Mouse (Mus musculus) CH12.LX (cell line): Measurements from ENCODE around the gene Atp13a3. TPM values are rescaled to one million over a fixed set of nuclear protein-coding genes. Genes with fewer than 3 reads are reported as not detected.

Source experiments
- DNase-seq: peaks from one replicate; pipeline ENCODE4 v3.0.0-alpha.2; 2013; ENCODE audit errors: extremely low read depth
- H3K27ac ChIP-seq: 2 replicates; pipeline ENCODE4 v1.5.1; 2012; ENCODE audit warnings: low read depth, mild to moderate bottlenecking, control low read depth, moderate library complexity; ENCODE audit not compliant: insufficient read depth
- H3K27me3 ChIP-seq: replicated peaks from 2 replicates; pipeline ENCODE3; 2012; ENCODE audit warnings: inconsistent platforms
- H3K36me3 ChIP-seq, 2 experiments: replicated peaks in 1 of 2; 2 replicates each; pipeline versions ENCODE3 to v1.6.1; 2012; ENCODE audit warnings: inconsistent platforms in 1 of 2, low read length in 1 of 2, mild to moderate bottlenecking in 1 of 2, mixed read lengths in 1 of 2, moderate library complexity in 1 of 2; ENCODE audit not compliant: control insufficient read depth in 1 of 2, insufficient read depth in 1 of 2
- H3K4me1 ChIP-seq, 2 experiments: 2 replicates each; pipeline ENCODE4 v1.6.1; 2012; ENCODE audit warnings: inconsistent platforms in 1 of 2, moderate library complexity in 1 of 2; ENCODE audit not compliant: insufficient read depth in 2 of 2, control insufficient read depth in 1 of 2
- H3K4me2 ChIP-seq: 2 replicates; pipeline ENCODE4 v1.6.1; 2012; ENCODE audit warnings: low read depth, mild to moderate bottlenecking, control low read depth; ENCODE audit not compliant: poor library complexity, insufficient read depth, severe bottlenecking
- H3K4me3 ChIP-seq, 3 experiments: fragments of 150-350 bp in 1 of 3; sonication (generic) in 1 of 3; replicated peaks in 1 of 3; 2 replicates each; pipeline versions ENCODE3 to v1.5.1; 2011 to 2012; ENCODE audit warnings: low read depth in 2 of 3, low read length in 2 of 3, mild to moderate bottlenecking in 2 of 3, moderate library complexity in 2 of 3, control low read depth in 1 of 3, improper control_type of control experiment in 1 of 3, inconsistent platforms in 1 of 3, mixed read lengths in 1 of 3; ENCODE audit not compliant: poor library complexity in 1 of 3
- H3K79me2 ChIP-seq: replicated peaks from 2 replicates; pipeline ENCODE4 v1.6.1; 2012; ENCODE audit warnings: mild to moderate bottlenecking, moderate library complexity; ENCODE audit not compliant: control insufficient read depth, poor library complexity, insufficient read depth, severe bottlenecking; ENCODE audit errors: extremely low read depth
- H3K9ac ChIP-seq: 2 replicates; pipeline ENCODE4 v1.6.1; 2012; ENCODE audit warnings: low read depth, mild to moderate bottlenecking, control low read depth, moderate library complexity; ENCODE audit not compliant: insufficient read depth
- H3K9me3 ChIP-seq: replicated peaks from 2 replicates; pipeline ENCODE3; 2012; ENCODE audit warnings: low read length, inconsistent platforms, mixed read lengths
- CHD1 ChIP-seq: IDR thresholded peaks from 2 replicates; pipeline ENCODE4 v1.6.1; 2012; ENCODE audit warnings: low read depth, low read length, improper control_type of control experiment, inconsistent platforms
- CHD2 ChIP-seq: IDR thresholded peaks from 2 replicates; pipeline ENCODE4 v1.6.1; 2011; ENCODE audit warnings: low read length, improper control_type of control experiment
- CTCF ChIP-seq, 2 experiments: IDR thresholded peaks in 1 of 2; conservative IDR thresholded peaks in 1 of 2; 2 replicates each; pipeline ENCODE4 v1.5.1; 2011 to 2012; ENCODE audit warnings: low read depth in 2 of 2, low read length in 2 of 2, improper control_type of control experiment in 1 of 2, inconsistent platforms in 1 of 2, mild to moderate bottlenecking in 1 of 2, moderate library complexity in 1 of 2
- GABPA ChIP-seq: IDR thresholded peaks from 2 replicates; pipeline ENCODE4 v1.6.1; 2012; ENCODE audit warnings: low read depth, low read length, improper control_type of control experiment, inconsistent platforms; ENCODE audit not compliant: insufficient replicate concordance
- HCFC1 ChIP-seq: IDR thresholded peaks from 2 replicates; pipeline ENCODE4 v1.6.1; 2012; ENCODE audit warnings: low read depth, mild to moderate bottlenecking, inconsistent platforms, low read length, improper control_type of control experiment
- IRF4 ChIP-seq: IDR thresholded peaks from 2 replicates; pipeline ENCODE4 v1.6.1; 2014; ENCODE audit warnings: low read depth, mild to moderate bottlenecking, inconsistent platforms, low read length, improper control_type of control experiment
- JUN ChIP-seq: IDR thresholded peaks from 2 replicates; pipeline ENCODE4 v1.6.1; 2011; ENCODE audit warnings: low read depth, mild to moderate bottlenecking, low read length, improper control_type of control experiment, moderate library complexity; ENCODE audit not compliant: insufficient read depth
- JUND ChIP-seq: conservative IDR thresholded peaks from 2 replicates; pipeline ENCODE4 v1.6.1; 2011; ENCODE audit warnings: low read depth, low read length, improper control_type of control experiment
- KAT2A ChIP-seq: IDR thresholded peaks from 2 replicates; pipeline ENCODE4 v1.6.1; 2012; ENCODE audit warnings: low read length, improper control_type of control experiment, inconsistent platforms; ENCODE audit not compliant: insufficient replicate concordance
- MAFK ChIP-seq: IDR thresholded peaks from 2 replicates; pipeline ENCODE4 v1.6.1; 2011; ENCODE audit warnings: low read length, improper control_type of control experiment; ENCODE audit not compliant: insufficient replicate concordance
- MAZ ChIP-seq: IDR thresholded peaks from 2 replicates; pipeline ENCODE4 v1.6.1; 2012; ENCODE audit warnings: low read depth, mild to moderate bottlenecking, inconsistent platforms, low read length, improper control_type of control experiment, moderate library complexity
- MYC ChIP-seq: IDR thresholded peaks from 2 replicates; pipeline ENCODE4 v1.6.1; 2011; ENCODE audit warnings: low read depth, mild to moderate bottlenecking, improper control_type of control experiment, low read length
- POLR2AphosphoS2 ChIP-seq: IDR thresholded peaks from 2 replicates; pipeline ENCODE4 v1.6.1; 2011; ENCODE audit warnings: low read depth, low read length, improper control_type of control experiment
- SIN3A ChIP-seq: IDR thresholded peaks from 2 replicates; pipeline ENCODE4 v1.6.1; 2012; ENCODE audit warnings: low read length, improper control_type of control experiment, inconsistent platforms
- SMC3 ChIP-seq: IDR thresholded peaks from 2 replicates; pipeline ENCODE4 v1.6.1; 2011; ENCODE audit warnings: low read depth, low read length, improper control_type of control experiment
- TBP ChIP-seq: conservative IDR thresholded peaks from 2 replicates; pipeline ENCODE4 v1.6.1; 2011; ENCODE audit warnings: low read depth, low read length, improper control_type of control experiment
- USF1 ChIP-seq: IDR thresholded peaks from 2 replicates; pipeline ENCODE4 v1.6.1; 2014; ENCODE audit warnings: low read depth, mild to moderate bottlenecking, inconsistent platforms, low read length, improper control_type of control experiment
- USF2 ChIP-seq: conservative IDR thresholded peaks from 2 replicates; pipeline ENCODE4 v1.6.1; 2011; ENCODE audit warnings: low read depth, low read length, improper control_type of control experiment
- ZC3H11A ChIP-seq: IDR thresholded peaks from 2 replicates; pipeline ENCODE4 v1.6.1; 2012; ENCODE audit warnings: low read depth, mild to moderate bottlenecking, inconsistent platforms, low read length, improper control_type of control experiment
- ZKSCAN1 ChIP-seq: IDR thresholded peaks from 2 replicates; pipeline ENCODE4 v1.6.1; 2012; ENCODE audit warnings: low read depth, inconsistent platforms, low read length, improper control_type of control experiment, borderline replicate concordance
- ZMIZ1 ChIP-seq: IDR thresholded peaks from 2 replicates; pipeline ENCODE4 v1.6.1; 2012; ENCODE audit warnings: low read depth, mild to moderate bottlenecking, inconsistent platforms, low read length, improper control_type of control experiment
- dilution Hi-C: fragments of 300-500 bp; cut with MboI; formaldehyde crosslinking; loops from 2 replicates; pipeline ENCODE4 v1.14.3; 2020; ENCODE audit warnings: low sequenced_read_pairs; ENCODE audit not compliant: extremely low pct_unique_long_range_greater_than_20kb, extremely low pct_ligation_motif_present
- in situ Hi-C: fragments of 300-500 bp; cut with MboI; formaldehyde crosslinking; loops from 3 replicates; pipeline ENCODE4 v1.14.3; 2019; ENCODE audit warnings: low sequenced_read_pairs, low pct_ligation_motif_present, low pct_unique_long_range_greater_than_20kb, mixed read lengths
- polyA plus RNA-seq: library from polyadenylated mRNA; unstranded; fragments of >175 nt; gene quantifications from 2 replicates; pipeline ENCODE4 v1.2.1, GENCODE M21; 2012; ENCODE audit warnings: low read depth; ENCODE audit not compliant: insufficient read length
- total RNA-seq, 2 experiments: library from RNA; depleted of rRNA; stranded (reverse); fragments of 300-350 nt in 1 of 2; fragments of >200 nt in 1 of 2; gene quantifications; 2 replicates each; pipeline ENCODE4 v1.2.3; 2012 to 2014

Atp13a3 gene
- total and polyA plus RNA-seq, 3 experiments = 46.7 to 73.0 (median 49.9) TPM

DNA sequence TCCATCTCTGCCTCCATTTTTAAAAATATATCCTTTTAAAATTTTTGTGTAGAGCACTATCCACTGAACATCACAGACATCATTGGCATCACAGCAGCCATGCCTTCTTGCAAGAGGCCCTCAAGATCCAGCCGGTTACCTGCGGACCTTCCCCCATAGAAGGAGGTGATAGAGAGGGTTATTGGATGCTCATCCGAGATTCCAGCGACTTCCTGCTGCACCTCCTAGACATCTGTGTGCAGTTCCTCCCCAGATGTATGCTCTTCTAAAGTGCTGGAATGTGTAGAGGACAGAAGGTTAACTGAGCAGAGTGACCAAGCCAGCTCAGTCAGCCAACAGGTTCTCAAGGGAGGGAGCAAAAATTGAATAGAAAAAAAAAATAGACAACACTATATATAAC lies 21.7 kb upstream of the Atp13a3 start:
- Histone ChIP-seq H3K27me3 (peaks cover 5% of the 10 kb centered on the region), H3K9ac (no peak overlapping the region), H3K4me2 (no peak overlapping the region), H3K27ac (no peak overlapping the region), H3K9me3 (no peaks in the 10 kb centered on the region), H3K4me3 (no peak overlapping the region), H3K79me2 (no peaks in the 10 kb centered on the region), H3K36me3 (no peaks in the 10 kb centered on the region), H3K4me1 (peaks cover 0 to 7% of the 10 kb centered on the region in 2 experiments; a peak in 3 of 4 replicates)
- in situ Hi-C loops = no loop called here
- dilution Hi-C loops = no loop called here
- DNase-seq = no peak
- TF ChIP-seq SIN3A = no peak
- TF ChIP-seq CTCF (conservative IDR thresholded peaks at IDR 0.05 in 1 of 2, IDR thresholded peaks at IDR 0.05 in 1 of 2; ENCODE audit: low read depth in 2 of 2, low read length in 2 of 2) = no peak

DNA sequence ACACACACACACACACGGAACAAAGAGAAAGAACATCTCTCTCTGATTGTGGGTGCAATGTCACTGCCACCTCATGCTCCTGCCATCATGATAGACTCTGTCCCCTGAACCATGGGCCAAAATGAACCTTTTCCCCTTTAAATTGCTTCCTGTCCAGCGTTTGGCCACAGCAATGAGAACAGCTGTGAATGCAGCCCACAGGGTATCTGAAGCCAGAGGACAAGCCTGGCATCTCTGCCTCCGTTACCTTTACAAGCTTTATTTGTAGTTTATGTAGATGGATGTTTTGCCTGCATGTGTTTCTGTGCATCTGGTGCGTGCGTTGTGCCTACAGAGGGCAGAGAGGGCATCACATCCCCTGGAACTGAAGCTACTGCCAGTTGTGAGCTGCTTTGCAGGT lies 21.2 kb upstream of the Atp13a3 start:
- Histone ChIP-seq H3K9ac (no peak overlapping the region), H3K36me3 (no peaks in the 10 kb centered on the region), H3K4me2 (no peak overlapping the region), H3K79me2 (no peaks in the 10 kb centered on the region), H3K4me1 (peaks cover 0 to 2% of the 10 kb centered on the region in 2 experiments; a peak in 2 of 4 replicates), H3K4me3 (no peak overlapping the region), H3K9me3 (no peaks in the 10 kb centered on the region), H3K27ac (no peak overlapping the region), H3K27me3 (peaks cover 5% of the 10 kb centered on the region)
- in situ Hi-C loops (no loop called here), dilution Hi-C loops (no loop called here)
- TF ChIP-seq ZKSCAN1 (no peak), JUN (no peak), HCFC1 (no peak), JUND (no peak), CHD2 (no peak), USF1 (no peak), POLR2AphosphoS2 (no peak), SMC3 (no peak), MYC (no peak), TBP (no peak), CTCF (conservative IDR thresholded peaks at IDR 0.05 in 1 of 2, IDR thresholded peaks at IDR 0.05 in 1 of 2; ENCODE audit: low read depth in 2 of 2, low read length in 2 of 2) (no peak)
- no peak for DNase-seq

DNA sequence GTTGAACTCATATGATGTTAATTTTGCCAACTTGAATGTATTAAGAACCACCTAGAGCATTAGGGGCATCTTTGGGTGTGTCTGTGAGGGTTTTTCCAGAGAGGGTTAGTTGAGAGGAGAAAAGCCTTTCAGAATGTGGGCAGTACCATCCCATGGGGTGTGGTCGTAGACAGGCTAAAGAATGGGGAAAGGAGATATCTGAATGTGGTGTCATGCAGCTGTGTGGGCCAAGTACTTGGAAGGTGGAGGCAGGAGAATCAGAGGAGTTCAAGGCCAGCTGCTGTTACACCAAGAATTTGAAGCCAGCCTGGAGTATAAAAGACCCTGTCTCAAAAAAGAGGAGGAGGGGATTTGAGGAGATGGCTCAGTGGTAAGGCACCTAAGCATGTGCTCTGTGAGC lies 20.2 kb upstream of the Atp13a3 start:
- H3K9ac ChIP-seq = no peak overlapping the region
- H3K79me2 ChIP-seq = no peaks in the 10 kb centered on the region
- DNase-seq = no peak
- H3K36me3 ChIP-seq = no peaks in the 10 kb centered on the region
- H3K4me1 ChIP-seq = no peaks in the 10 kb centered on the region; a peak in 1 of 4 replicates
- no peak overlapping the region for H3K4me2 ChIP-seq
- no peak overlapping the region for H3K27ac ChIP-seq
- no peaks in the 10 kb centered on the region for H3K9me3 ChIP-seq
- dilution Hi-C loops (no loop called here), in situ Hi-C loops (no loop called here)
- H3K27me3 ChIP-seq = peaks cover 5% of the 10 kb centered on the region
- TF ChIP-seq USF2 (no peak), HCFC1 (no peak), MAZ (no peak), IRF4 (no peak), CHD1 (no peak), POLR2AphosphoS2 (no peak), ZMIZ1 (no peak), ZKSCAN1 (no peak), GABPA (no peak), ZC3H11A (no peak), KAT2A (no peak), MAFK (no peak)
- no peak overlapping the region for H3K4me3 ChIP-seq
